Mouse (Mus musculus) central nervous system, embryonic 14 days (tissue): ENCODE data around the gene Galnt13. TPM values are rescaled to one million over a fixed set of nuclear protein-coding genes. Genes with fewer than 3 reads are reported as not detected.

Source experiments
- polyA plus RNA-seq: library from polyadenylated mRNA; depleted of rRNA; stranded (reverse); fragments of >200 nt; gene quantifications from 2 replicates; pipeline ENCODE4 v1.2.3, GENCODE M21; 2012; rRNA removed

The Galnt13 gene
- 1.8 and 2.4 TPM in 2 replicates for polyA plus RNA-seq

GRCm38 (mm10) chr2:54435937-54436735, at the start of gene Galnt13:
Gene Galnt13 (plus strand): TSS chr2:54436317.

